Mouse (Mus musculus) megakaryocyte-erythroid progenitor cell, adult 5 weeks (primary cell): ENCODE data around the gene Gm10837. TPM values are rescaled to one million over a fixed set of nuclear protein-coding genes. Genes with fewer than 3 reads are reported as not detected.

Experiments used
- polyA plus RNA-seq: library from polyadenylated mRNA; stranded (reverse); fragments of >175 nt; gene quantifications from 2 replicates; pipeline ENCODE4 v1.2.3, GENCODE M21; 2012

The Gm10837 gene
- polyA plus RNA-seq: not detected in 2 replicates

DNA sequence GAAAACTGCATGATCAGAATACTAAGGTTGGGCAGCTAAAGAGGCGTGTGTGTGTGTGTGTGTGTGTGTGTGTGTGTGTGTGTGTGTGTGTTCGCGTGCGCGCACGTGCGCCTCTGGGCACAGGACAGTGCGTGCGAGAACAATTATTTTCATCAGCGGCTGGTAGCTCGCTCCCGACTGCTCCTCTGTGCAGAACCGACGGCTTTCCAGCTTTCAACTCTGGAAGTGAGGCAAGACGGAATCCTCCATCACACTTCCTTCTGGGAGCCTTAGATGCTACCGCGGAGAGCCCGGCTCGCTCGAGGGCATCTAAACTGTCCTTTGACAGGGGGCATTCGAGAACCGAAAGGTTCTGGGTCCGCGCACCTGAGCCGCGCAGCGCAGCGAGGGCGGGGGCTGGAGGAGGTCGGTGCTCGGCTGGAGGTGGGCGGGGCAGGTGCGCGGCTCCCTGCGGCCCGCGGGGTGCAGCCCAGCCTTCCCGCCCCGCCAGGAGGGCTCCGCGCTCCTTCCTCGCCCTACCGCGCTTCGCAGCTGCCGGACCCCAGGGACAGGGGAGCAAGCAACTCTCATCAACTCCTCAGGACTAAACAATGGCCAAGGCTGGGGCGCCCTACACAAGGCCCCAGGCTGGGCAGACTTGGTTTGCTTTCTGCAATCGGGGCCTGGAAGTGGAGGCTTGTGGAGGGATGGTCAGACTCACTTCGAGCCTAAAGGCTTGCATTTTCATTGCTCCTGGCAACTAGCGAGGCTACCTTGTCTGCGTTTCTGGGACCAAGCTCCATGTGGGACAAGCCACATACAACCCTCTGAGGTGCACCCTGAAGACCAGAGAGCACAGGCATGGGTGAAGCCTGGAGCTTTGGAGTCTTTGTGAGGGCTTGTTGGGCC, at the start of gene Gm10837:
Gene Gm10837, plus strand, starts transcription at position 146 of the 888 bp plus-strand sequence.

DNA sequence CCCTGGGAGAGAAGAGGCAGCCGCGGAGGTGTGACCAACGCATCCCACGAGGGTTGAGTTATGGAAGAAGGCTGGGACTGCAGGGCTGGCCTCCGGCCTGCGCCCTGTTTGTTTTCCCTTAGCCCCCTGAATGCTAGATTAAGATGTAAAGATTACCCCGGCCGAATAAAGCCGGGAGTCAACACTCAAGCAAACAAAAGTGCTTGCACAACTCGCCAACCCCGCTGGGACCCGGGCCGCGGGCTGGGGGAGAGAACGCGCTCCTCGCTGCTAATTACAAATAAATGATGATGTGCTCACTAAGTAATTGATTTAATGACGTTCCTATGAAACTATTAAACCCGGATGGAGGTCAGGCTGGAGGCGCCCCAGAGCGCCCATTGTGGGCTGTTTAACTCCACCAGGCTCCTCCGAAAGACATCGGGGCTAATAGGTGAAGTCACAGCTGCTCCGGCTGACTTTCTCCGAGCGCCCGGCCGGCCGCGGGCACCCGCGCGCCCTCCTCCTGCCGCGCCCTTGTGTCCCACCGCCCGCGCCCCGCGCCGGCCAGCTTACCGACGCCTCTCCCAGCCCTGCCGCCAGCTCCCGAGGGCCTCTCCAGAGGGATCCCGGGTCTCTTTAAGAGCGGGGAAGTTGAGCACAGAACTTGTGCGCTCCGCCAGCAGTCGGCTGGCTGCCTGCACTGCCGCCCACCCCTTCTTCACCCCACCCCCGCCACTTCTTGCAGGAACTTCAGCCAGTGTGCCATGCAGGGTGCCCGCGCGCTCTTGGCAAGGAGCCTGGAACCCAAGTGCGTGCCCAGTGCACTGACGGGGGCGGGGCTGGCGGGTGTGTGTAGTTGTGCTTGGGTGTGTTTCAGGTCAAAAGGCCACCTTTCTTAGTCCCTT, 39.6 kb upstream of the Gm10837 start, which contains the start of gene Gm5089:
Gene Gm5089, minus strand, starts transcription at position 620 of the 887 bp plus-strand sequence.

DNA sequence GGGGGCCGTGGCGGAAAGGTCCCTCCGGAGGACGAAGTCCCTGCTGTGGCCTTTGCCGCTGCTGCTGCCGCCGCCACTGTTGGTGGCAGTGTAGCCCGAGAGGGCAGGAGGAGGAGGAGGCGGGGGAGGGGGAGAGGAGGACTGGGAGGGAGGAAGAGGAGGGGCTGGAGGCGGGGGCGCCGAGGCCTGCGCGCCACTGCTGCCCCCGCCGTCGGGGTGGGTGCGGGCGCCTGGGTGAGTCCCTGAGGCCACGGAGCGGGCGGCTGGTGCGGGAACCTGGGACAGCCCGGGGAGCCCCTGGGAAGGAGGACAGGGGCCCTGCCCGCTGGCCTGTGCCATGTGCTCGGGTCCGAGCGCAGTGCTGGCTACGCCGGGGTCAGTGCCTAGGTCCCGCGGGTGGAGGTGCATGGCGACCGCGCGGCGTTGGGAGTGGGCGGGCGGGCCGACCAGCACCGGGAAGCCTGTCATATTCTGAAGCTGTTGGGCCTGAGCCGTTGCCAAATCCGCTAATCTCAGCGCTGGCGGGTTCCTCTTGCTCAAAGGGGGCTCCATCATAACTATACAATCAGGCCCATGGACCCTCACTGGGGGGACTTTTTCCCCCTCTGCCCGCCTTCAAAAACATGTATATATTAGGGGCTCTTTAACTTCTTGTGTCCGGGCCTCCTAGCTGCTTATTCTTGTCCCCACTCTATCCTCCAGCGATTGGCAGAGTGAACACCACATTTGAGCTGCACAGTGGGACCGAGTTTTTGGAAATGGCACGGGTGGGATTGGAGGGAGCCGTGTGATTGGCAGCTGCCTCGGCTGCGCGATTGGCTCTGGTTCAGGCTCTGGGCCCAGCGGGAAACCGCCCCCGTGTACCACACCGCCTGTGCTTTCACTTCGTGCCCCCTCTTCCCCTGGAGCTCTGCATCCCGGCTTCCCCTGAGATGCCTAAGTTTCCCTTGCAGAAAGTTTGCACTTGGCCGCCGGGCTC, 25.3 kb upstream of the Gm10837 start, which contains the start of gene Zic5:
Gene Zic5, minus strand, starts transcription at position 915 of the 979 bp plus-strand sequence.

GRCm38 (mm10) chr14:122474891-122475556, 15.4 kb upstream of the Gm10837 start, which contains the start of gene Zic2:
TSS of gene Zic2 (plus strand) at chr14:122475435.

GRCm38 (mm10) chr14:122534017-122534924, 43.9 kb downstream of the Gm10837 start, which contains the start of gene Pcca:
TSS of gene Pcca (plus strand) at chr14:122534324.

Other genes starting within 250 kb of the Gm10837 start
- not detected in 2 replicates for gene Gm5089, start 39.5 kb upstream of the Gm10837 start, polyA plus RNA-seq
- gene Zic5, start 24.9 kb upstream of the Gm10837 start, polyA plus RNA-seq: not detected in 2 replicates
- gene Zic2, start 15.2 kb upstream of the Gm10837 start, polyA plus RNA-seq: 0.02 TPM in 1 of 2 replicates, not detected in the other
- 12.6 and 16.3 TPM in 2 replicates for gene Pcca, start 43.7 kb downstream of the Gm10837 start, polyA plus RNA-seq